Mouse (Mus musculus) kidney, adult 2 months (tissue): ENCODE data around the gene Methig1.

Experiments
- CTCF ChIP-seq: fragments of 200-500 bp; conservative IDR thresholded peaks from 2 replicates; pipeline ENCODE4 v1.5.1; 2011; ENCODE audit warnings: low read depth, mild to moderate bottlenecking, control low read depth, low read length, moderate library complexity, mixed read lengths; ENCODE audit not compliant: insufficient read depth, insufficient read length
- POLR2A ChIP-seq: fragments of 200-500 bp; IDR thresholded peaks from one replicate; pipeline ENCODE4 v1.6.1; 2011; ENCODE audit warnings: low read depth, low read length, control low read depth

GRCm38 (mm10) chr15:100380104-100380503 is 27.2 kb downstream of the Methig1 start:
- no peak for TF ChIP-seq CTCF
- TF ChIP-seq POLR2A, result no peak
